In the genomic region with DNA sequence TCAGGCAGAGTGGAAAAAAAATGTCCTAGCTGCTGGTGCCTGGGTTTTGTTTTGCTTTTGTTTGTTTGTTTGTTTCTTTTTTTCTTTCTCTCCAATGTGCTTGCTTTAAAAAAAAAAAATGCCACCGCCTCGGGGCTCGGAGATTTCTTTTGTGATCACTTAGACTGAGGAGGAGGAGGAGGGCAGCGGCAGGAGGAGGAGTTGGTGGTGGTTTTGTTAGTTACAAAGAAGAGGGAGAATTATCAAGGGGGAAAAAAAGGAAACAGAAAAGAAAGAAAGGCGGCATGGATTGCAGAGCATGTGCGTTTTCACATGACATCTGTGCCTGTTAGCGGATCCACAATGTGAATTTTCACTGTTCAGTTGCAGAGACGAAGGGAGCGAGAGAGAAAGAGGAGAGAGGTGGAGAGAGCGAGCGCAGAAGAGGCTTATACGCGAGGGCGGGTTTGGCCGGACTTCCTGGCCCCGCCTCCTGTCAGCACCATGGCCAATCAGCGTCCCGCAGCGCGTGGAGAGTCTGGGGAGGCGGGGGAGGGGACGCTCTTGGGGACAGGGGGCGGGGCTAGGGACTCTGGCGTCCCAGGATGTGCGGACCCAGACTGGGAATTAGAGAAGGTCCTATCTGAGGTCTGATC, we compare ENCODE assay signal across 8 mouse cellular contexts. TPM values are rescaled to one million over a fixed set of nuclear protein-coding genes. Genes with fewer than 3 reads are reported as not detected.
DNase-seq lines count a peak whose midpoint lies in the region; ATAC-seq lines count a peak whose summit lies in the region.

A gene (minus strand): TSS at position 404 of the 635 bp plus-strand sequence.

- peak within 1 kb of the TSS; percentile 93 for H3K4me2 ChIP-seq in hindbrain, embryonic 12.5 days (replicated peaks)
- H3K4me2 ChIP-seq in lung, embryonic 15.5 days, result peak within 1 kb of the TSS; percentile 93

- no peaks in the 10 kb centered on the region for H3K36me3 ChIP-seq in hindbrain, embryonic 12.5 days
- H3K36me3 ChIP-seq in lung, embryonic 15.5 days, result no peaks in the 10 kb centered on the region

- H3K27me3 ChIP-seq in hindbrain, embryonic 12.5 days, result peaks cover 24% of the 10 kb centered on the region
- H3K27me3 ChIP-seq in lung, embryonic 15.5 days, result peaks cover 40% of the 10 kb centered on the region

- peak within 1 kb of the TSS; percentile 68 for H3K27ac ChIP-seq in hindbrain, embryonic 12.5 days
- 0 out of 2 replicates have a peak within 1 kb of the TSS, but pooled peaks have one; percentile 8 for H3K27ac ChIP-seq in lung, embryonic 15.5 days

- peak within 1 kb of the TSS; percentile 68 for H3K9ac ChIP-seq in hindbrain, embryonic 12.5 days
- peak within 1 kb of the TSS; percentile 36 for H3K9ac ChIP-seq in lung, embryonic 15.5 days

- no peaks in the 10 kb centered on the region for H3K9me3 ChIP-seq in hindbrain, embryonic 12.5 days (replicated peaks)
- H3K9me3 ChIP-seq in lung, embryonic 15.5 days, result no peaks in the 10 kb centered on the region

- peak; percentile 97 for ATAC-seq in hindbrain, embryonic 12.5 days (ENCODE audit: low FRiP score)
- peak; percentile 99 for ATAC-seq in lung, embryonic 15.5 days (ENCODE audit: borderline replicate concordance, extremely low read depth, low FRiP score, low TSS enrichment)

- DNase-seq in R1 (ENCODE audit: low read depth, low spot score), result peak; percentile 85
- peak; percentile 94 to 96 for DNase-seq in cerebellum, postnatal 10 days
- peak; percentile 69 to 73 for DNase-seq in frontal cortex, postnatal 14 days (ENCODE audit: low spot score in 2 of 2)
- DNase-seq in layer of hippocampus, adult 9-11 months, result peak; percentile 81
- DNase-seq in retina, adult 2 months (ENCODE audit: low read depth, low spot score), result peak; percentile 90
- DNase-seq in urinary bladder, postnatal 36 days (ENCODE audit: low spot score in 2 of 2), result peak; percentile 59 to 76

- peaks cover 20% of the 10 kb centered on the region for H3K4me1 ChIP-seq in hindbrain, embryonic 12.5 days
- peaks cover 11% of the 10 kb centered on the region; the same call in 1 of the 2 replicates for H3K4me1 ChIP-seq in lung, embryonic 15.5 days

- WGBS in hindbrain, embryonic 12.5 days, result under 1% methylated on average over 25 of the region's 25 CpGs
- 0% methylated on average over 22 of the region's 25 CpGs for WGBS in lung, embryonic 15.5 days

- peak within 1 kb of the TSS; percentile 61 for H3K4me3 ChIP-seq in hindbrain, embryonic 12.5 days
- peak within 1 kb of the TSS; percentile 48 for H3K4me3 ChIP-seq in lung, embryonic 15.5 days

RNA-seq across cellular contexts. Expression of the gene that starts here (rescaled TPM):
- 4.1 and 4.5 TPM in 2 replicates for polyA plus RNA-seq in hindbrain, embryonic 12.5 days (2016; fragmentation: Nextera tagmentation; extraction: Ambion mirVana)
- 1.8 and 1.9 TPM in 2 replicates for polyA plus RNA-seq in lung, embryonic 15.5 days (2015; fragmentation: Nextera tagmentation; extraction: Ambion mirVana)

Comparison
In these comparisons a context has a peak if more than half of its experiments do, and no peak if none do; other contexts are left out.
1. Peak in every context shown above with its lines: DNase-seq, ATAC-seq, H3K4me3 ChIP-seq and H3K27ac ChIP-seq.